Mouse (Mus musculus) limb, embryonic 11.5 days (tissue): Measurements from ENCODE around the gene Rassf3. TPM values are rescaled to one million over a fixed set of nuclear protein-coding genes. Genes with fewer than 3 reads are reported as not detected.
A peak's percentile ranks its signal among the peaks of the same experiment; 100 is the strongest.

Experiments
- ATAC-seq: fragments of 200-750 bp; cut with Nextera tagmentation; 2 replicates; pipeline ENCODE4 v1.8.0; 2017; ENCODE audit warnings: low read depth; ENCODE audit not compliant: insufficient number of reproducible peaks, low FRiP score, low TSS enrichment
- DNase-seq: peaks from one replicate; pipeline ENCODE4 v3.0.0-alpha.2; 2015; ENCODE audit warnings: low spot score
- H3K27ac ChIP-seq: fragments of 300-500 bp; sonication (generic); replicated peaks from 2 replicates; pipeline ENCODE4 v1.5.1; 2014; ENCODE audit warnings: low read depth, mild to moderate bottlenecking, low read length
- H3K27me3 ChIP-seq: fragments of 300-500 bp; sonication (generic); 2 replicates; pipeline ENCODE4 v1.6.1; 2014; ENCODE audit warnings: mild to moderate bottlenecking, low read length, mixed read lengths; ENCODE audit not compliant: control insufficient read depth, insufficient read depth
- H3K36me3 ChIP-seq: fragments of 300-500 bp; sonication (generic); 2 replicates; pipeline ENCODE4 v1.6.1; 2014; ENCODE audit warnings: mild to moderate bottlenecking, low read length, moderate library complexity, mixed read lengths; ENCODE audit not compliant: control insufficient read depth, insufficient read depth
- H3K4me1 ChIP-seq: fragments of 300-500 bp; sonication (generic); 2 replicates; pipeline ENCODE4 v1.6.1; 2014; ENCODE audit warnings: low read length, mixed read lengths; ENCODE audit not compliant: control insufficient read depth, insufficient read depth
- H3K4me2 ChIP-seq: fragments of 300-500 bp; sonication (generic); 2 replicates; pipeline ENCODE4 v1.6.1; 2014; ENCODE audit warnings: low read depth, mild to moderate bottlenecking, moderate library complexity; ENCODE audit not compliant: severe bottlenecking
- H3K4me3 ChIP-seq: fragments of 300-500 bp; sonication (generic); 2 replicates; pipeline ENCODE4 v1.5.1; 2014; ENCODE audit warnings: low read depth, low read length
- H3K9ac ChIP-seq: fragments of 300-500 bp; sonication (generic); 2 replicates; pipeline ENCODE4 v1.6.1; 2014; ENCODE audit warnings: mild to moderate bottlenecking, low read length
- H3K9me3 ChIP-seq: fragments of 300-500 bp; sonication (generic); 2 replicates; pipeline ENCODE4 v1.6.1; 2016; ENCODE audit warnings: low read length; ENCODE audit not compliant: control insufficient read depth
- WGBS: fragments of 180-500 bp; shearing (Covaris S2); extraction: QIAGEN DNeasy Blood & Tissue Kit; methylation state at CpG from one replicate; pipeline ENCODE4 v1.1.7; 2014; 5-methylcytosine and 5-hydroxymethylcytosine counted together
- polyA plus RNA-seq: library from polyadenylated mRNA; unstranded; fragments of >200 nt; fragmentation: Nextera tagmentation; extraction: Ambion mirVana; gene quantifications from 2 replicates; pipeline ENCODE4 v1.2.1, GENCODE M21; 2014

Gene Rassf3
- polyA plus RNA-seq, 1 experiment from 2014 or later: 16.5 TPM

DNA sequence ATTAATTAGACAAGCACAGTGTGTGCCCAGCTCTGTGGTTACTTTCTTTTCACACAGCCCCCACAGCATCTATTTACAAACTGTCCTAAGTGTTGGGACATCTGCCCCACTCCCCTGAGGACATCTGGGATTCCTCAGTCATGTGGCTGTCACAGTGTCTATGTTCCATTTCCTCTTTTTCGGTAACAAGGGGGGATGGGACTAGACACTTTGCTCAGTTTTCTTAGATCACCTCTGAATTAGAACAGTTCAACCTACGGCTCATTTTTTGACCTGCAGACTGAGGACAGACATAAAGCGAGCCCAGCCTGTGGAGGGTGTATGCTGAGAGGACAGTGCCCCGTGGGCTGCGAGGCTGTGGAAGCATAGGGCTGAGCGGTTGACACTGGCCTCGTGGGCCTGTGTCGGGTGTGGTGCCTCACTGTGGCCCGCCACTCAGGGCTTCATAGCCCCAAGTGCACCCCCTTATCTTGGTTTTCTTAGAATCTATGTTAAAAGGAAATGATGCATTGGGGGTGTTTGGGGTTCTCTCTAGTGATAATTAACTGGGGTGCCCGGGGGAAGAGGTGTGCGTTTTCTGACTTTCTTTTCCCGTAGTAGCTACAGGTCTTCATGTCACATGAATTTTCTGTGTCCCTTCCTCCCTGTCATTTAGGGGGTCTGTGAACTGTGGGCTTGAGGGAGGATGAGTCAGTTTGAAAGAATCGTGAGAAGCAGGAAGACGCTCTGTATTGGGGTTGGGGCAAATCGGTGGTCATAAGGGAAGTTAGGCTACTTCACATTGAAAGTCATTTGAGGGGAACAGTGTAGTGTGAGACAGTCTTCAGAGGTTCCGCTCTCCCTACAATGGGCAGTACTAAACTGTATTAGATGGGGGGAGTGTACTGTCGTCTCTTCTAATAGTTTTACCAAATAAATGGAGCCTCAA, 101.2 kb downstream of the Rassf3 start:
- ATAC-seq (0 out of 2 replicates have a peak, but pooled peaks have one; percentile 35), DNase-seq (no peak)
- H3K4me1 ChIP-seq: no peaks in the 10 kb centered on the region
- H3K4me3 ChIP-seq: no peak overlapping the region
- no peaks in the 10 kb centered on the region for H3K9me3 ChIP-seq
- H3K4me2 ChIP-seq: no peak overlapping the region
- H3K27me3 ChIP-seq: no peaks in the 10 kb centered on the region
- H3K27ac ChIP-seq: no peak overlapping the region
- no peak overlapping the region for H3K9ac ChIP-seq
- WGBS: 92% methylated on average over 17 of the region's 17 CpGs
- peaks cover 23% of the 10 kb centered on the region for H3K36me3 ChIP-seq

DNA sequence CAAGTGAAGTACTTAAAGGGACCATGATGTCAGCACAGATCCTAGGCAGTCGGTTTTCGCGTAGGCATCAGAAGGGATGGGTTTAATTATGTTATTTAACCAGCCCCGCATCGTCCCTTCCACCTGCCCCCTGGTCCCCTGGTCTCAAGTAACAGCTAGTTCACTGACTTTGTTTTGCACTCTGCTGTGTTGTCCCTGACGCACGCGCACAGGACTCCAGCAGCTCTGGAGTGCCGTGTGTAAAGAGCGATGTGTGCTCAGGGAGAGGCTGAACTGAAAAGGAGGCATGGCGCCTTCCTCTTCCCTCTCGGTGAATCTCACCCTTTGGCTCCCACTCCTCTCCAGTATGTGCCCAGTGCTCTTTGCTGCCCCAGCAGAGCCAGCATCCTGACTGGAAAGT, 102.1 kb downstream of the Rassf3 start:
- H3K9ac ChIP-seq: no peak overlapping the region
- ATAC-seq (no peak), DNase-seq (no peak)
- no peak overlapping the region for H3K4me2 ChIP-seq
- no peaks in the 10 kb centered on the region for H3K4me1 ChIP-seq
- H3K27me3 ChIP-seq: no peaks in the 10 kb centered on the region
- H3K4me3 ChIP-seq: no peak overlapping the region
- H3K36me3 ChIP-seq: peaks cover 16% of the 10 kb centered on the region
- H3K9me3 ChIP-seq: no peaks in the 10 kb centered on the region
- WGBS: 57% methylated on average over 12 of the region's 12 CpGs
- no peak overlapping the region for H3K27ac ChIP-seq

DNA sequence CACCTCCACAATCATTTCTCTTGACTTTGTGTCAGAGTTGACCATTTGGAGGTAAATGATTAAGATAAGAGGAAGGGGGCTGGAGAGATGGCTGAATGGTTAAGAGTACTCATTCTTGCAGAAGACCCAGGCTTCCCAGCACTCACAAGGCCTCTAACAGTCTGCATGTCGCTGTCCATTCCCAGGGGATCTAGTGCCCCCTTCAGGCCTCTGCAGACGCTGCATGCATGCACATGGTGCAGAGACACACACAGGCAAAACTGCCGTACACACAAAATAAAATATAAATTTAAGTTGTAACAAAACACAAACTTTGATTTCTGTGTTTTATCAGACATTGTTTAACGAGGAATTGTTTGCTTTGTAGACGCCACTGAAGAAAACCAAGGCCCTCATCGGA, 105.4 kb downstream of the Rassf3 start:
- peaks cover 2% of the 10 kb centered on the region for H3K36me3 ChIP-seq
- H3K9ac ChIP-seq: no peak overlapping the region
- peaks cover 5% of the 10 kb centered on the region for H3K4me1 ChIP-seq
- H3K4me2 ChIP-seq: no peak overlapping the region
- no peak overlapping the region for H3K4me3 ChIP-seq
- 90% methylated on average over 6 of the region's 6 CpGs for WGBS
- no peak for ATAC-seq
- H3K9me3 ChIP-seq: no peaks in the 10 kb centered on the region
- H3K27ac ChIP-seq: no peak overlapping the region
- H3K27me3 ChIP-seq: no peaks in the 10 kb centered on the region
- no peak for DNase-seq

DNA sequence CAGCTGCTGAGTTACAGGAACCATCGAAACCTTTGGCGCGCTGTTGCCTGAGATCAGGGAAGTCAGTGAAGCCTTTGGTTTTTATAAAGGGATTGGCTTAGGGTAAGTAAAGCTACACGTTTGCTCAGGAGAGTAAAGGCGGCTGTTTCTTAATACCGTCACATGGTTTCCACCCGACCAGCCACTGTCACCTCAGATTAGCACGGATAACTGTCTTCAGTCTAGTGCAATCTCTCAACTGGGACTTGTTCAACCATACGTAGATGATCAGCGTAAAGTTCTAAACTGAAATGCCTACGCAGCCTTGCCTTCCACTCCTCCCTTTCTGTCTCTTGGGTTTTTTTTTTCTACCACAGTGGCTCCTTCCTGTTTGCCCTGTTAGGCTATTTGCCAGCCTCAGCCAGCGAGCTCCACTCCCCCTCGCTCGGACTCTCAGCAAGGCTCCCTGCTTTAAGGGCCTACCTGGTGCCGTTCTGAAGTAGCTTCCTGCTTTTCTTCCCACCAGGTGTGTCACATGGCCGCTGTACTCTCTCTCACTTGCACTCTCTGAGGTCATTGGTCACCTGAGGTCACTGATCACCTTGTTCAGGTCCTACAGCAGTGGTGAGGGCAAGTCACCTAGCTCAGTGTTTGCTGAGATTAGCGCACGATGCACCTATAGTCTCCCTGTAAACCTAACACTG, 107.2 kb downstream of the Rassf3 start:
- H3K4me2 ChIP-seq: no peak overlapping the region
- H3K9me3 ChIP-seq: no peaks in the 10 kb centered on the region
- H3K27ac ChIP-seq: no peak overlapping the region
- no peaks in the 10 kb centered on the region for H3K36me3 ChIP-seq
- 92% methylated on average over 18 of the region's 18 CpGs for WGBS
- no peak overlapping the region for H3K4me3 ChIP-seq
- no peak for DNase-seq
- no peaks in the 10 kb centered on the region for H3K27me3 ChIP-seq
- peaks cover 7% of the 10 kb centered on the region for H3K4me1 ChIP-seq
- H3K9ac ChIP-seq: no peak overlapping the region
- ATAC-seq: no peak

DNA sequence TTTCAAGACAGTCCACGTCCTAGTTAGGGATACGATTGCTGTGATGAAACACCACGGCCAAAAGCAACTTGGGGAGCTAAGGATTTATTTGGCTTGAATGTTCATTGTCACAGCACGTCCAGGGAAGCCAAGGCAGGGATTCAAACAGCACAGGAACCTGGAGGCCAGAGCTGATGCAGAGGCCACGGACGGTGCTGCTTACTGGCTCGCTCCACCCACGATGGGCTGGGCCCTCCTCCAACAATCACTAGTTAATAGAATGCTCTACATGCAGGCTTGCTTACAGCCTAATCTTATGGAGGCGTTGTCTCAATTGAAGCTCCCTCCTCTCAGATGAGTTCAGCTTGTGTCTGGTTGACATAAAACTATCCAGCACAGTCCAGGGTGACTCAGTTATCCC, 108.4 kb downstream of the Rassf3 start:
- ATAC-seq: no peak
- no peak overlapping the region for H3K4me3 ChIP-seq
- no peak overlapping the region for H3K27ac ChIP-seq
- WGBS: 91% methylated on average over 9 of the region's 9 CpGs
- H3K4me1 ChIP-seq: peaks cover 7% of the 10 kb centered on the region
- H3K9ac ChIP-seq: no peak overlapping the region
- no peak for DNase-seq
- no peak overlapping the region for H3K4me2 ChIP-seq
- H3K27me3 ChIP-seq: no peaks in the 10 kb centered on the region
- H3K9me3 ChIP-seq: no peaks in the 10 kb centered on the region
- no peaks in the 10 kb centered on the region for H3K36me3 ChIP-seq

DNA sequence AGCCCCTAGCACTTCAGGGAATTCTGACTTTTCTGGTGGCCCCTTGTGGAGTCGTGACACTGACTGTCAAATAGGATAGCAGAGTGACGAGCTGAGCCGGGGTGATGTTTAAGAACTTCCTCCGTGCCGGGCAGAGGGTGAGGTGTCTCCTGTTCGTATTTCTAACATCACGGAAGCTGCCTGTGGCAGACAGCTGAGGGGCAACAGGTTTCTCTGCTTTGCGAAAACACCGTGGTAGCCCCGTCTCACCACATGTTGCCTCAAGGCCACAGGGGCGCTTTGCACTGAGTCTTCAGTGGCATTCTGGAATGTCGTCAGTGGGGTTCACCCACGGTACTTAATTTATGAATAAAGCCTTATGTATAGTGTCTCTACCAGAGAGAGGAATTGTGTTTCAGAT, 108.9 kb downstream of the Rassf3 start:
- Histone ChIP-seq H3K4me2 (no peak overlapping the region), H3K4me3 (no peak overlapping the region), H3K4me1 (peaks cover 7% of the 10 kb centered on the region), H3K36me3 (no peaks in the 10 kb centered on the region), H3K9ac (no peak overlapping the region), H3K27me3 (no peaks in the 10 kb centered on the region), H3K27ac (no peak overlapping the region), H3K9me3 (no peaks in the 10 kb centered on the region)
- 90% methylated on average over 13 of the region's 13 CpGs for WGBS
- DNase-seq: no peak
- no peak for ATAC-seq

DNA sequence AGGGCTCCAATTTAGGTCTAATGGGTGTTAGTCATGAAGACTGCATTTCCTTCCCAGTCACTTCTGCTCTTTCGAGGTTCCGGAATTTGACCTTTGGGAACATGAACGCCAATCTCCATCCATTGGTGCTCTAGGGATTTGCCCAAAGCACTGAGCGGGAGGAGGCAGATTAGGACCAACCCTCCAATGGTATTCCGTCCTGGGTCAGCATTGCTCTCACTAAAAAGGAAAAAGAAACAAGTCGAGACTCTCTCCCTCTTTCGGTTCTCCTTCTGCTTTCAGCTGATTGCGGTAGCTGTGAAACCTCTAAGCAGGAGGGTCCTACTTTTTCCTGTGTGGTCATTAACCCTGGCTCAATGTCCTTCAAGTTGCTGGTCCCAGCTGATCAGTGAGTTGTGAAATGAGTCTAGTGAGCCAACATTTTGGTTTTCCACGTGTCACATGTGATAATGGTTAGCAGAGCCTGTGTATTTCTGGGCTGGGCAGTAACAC, 110.3 kb downstream of the Rassf3 start:
- Histone ChIP-seq H3K9me3 (no peaks in the 10 kb centered on the region), H3K4me1 (peaks cover 7% of the 10 kb centered on the region), H3K27me3 (no peaks in the 10 kb centered on the region), H3K9ac (peak overlapping the region; percentile 78; the same call in 1 of the 2 replicates), H3K36me3 (no peaks in the 10 kb centered on the region), H3K27ac (no peak overlapping the region), H3K4me2 (peak overlapping the region; percentile 96), H3K4me3 (peak overlapping the region; percentile 96)
- 14% methylated on average over 9 of the region's 9 CpGs for WGBS
- DNase-seq: peak; percentile 32
- ATAC-seq: no peak

DNA sequence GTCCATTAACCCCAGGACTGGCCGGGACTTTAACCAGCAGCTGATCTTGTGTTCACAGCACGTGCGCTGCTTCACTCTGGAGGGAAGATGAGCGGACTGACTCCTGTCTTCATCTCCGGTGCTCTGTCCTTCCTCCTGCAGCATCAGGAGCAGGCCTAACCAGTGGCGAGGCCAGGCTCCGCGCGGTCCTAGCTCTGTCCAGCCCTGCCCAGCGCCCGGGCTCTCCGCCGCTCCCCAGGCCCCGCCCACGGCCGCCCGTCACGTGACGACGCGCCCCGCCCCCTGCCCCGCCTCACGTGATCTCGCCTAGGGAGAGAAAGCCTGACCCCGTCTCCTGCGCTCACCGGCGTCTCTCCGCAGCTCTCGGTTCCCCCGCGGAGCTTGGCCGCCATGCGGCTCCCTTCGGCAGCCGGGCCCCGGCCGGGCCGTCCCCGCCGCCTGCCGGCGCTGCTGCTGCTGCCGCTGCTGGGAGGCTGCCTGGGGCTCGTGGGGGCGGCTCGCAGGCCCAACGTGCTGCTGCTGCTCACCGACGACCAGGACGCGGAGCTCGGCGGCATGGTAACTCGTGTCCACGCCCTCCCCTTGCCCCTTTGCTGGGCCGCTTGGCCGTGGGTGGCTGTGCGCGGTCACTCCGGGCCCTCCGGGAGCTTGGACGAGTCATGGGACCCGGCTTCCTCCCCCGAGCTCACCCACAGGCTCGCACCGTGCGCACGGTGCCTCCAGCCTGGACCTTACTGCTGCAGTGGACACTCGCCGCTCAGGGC, 111.2 kb downstream of the Rassf3 start, which contains the start of gene Gns:
TSS of gene Gns (plus strand) at position 290 of the 764 bp plus-strand sequence.
- no peaks in the 10 kb centered on the region for H3K36me3 ChIP-seq
- peak within 1 kb of the TSS; percentile 78 for H3K9ac ChIP-seq
- H3K27ac ChIP-seq: no peak within 1 kb of the TSS
- H3K4me2 ChIP-seq: peak within 1 kb of the TSS; percentile 96
- H3K9me3 ChIP-seq: no peaks in the 10 kb centered on the region
- H3K4me1 ChIP-seq: peaks cover 7% of the 10 kb centered on the region
- no peaks in the 10 kb centered on the region for H3K27me3 ChIP-seq
- ATAC-seq: peak; percentile 96
- under 1% methylated on average over 67 of the region's 72 CpGs for WGBS
- peak; percentile 96 for DNase-seq
- peak within 1 kb of the TSS; percentile 96 for H3K4me3 ChIP-seq
